Mouse (Mus musculus): ENCODE measurements at regions not wholly inside any gene's neighbourhood (a gene's known extent, or its start where the extent isn't known, plus 50 kb on each side); places are given as distances from the start of the nearest gene placed in this dataset.

GRCm38 (mm10) chr1:35465081-35465480, 603.1 kb upstream of the Hs6st1 start:
- TF ChIP-seq POLR2A (IDR thresholded peaks at IDR 0.05; ENCODE audit: insufficient read depth, low read depth, low read length) (no peak), CTCF (IDR thresholded peaks at IDR 0.05; ENCODE audit: insufficient read depth, low read depth, low read length) (no peak)

Data from olfactory bulb, adult 2 months (tissue).